Mouse (Mus musculus): ENCODE data around the gene Plxnd1. TPM values are rescaled to one million over a fixed set of nuclear protein-coding genes. Genes with fewer than 3 reads are reported as not detected.
A peak's percentile ranks its signal among the peaks of the same experiment; 100 is the strongest.

Gene Plxnd1
- polyA plus RNA-seq, 1 experiment from 2014 or later: 9.6 TPM

DNA sequence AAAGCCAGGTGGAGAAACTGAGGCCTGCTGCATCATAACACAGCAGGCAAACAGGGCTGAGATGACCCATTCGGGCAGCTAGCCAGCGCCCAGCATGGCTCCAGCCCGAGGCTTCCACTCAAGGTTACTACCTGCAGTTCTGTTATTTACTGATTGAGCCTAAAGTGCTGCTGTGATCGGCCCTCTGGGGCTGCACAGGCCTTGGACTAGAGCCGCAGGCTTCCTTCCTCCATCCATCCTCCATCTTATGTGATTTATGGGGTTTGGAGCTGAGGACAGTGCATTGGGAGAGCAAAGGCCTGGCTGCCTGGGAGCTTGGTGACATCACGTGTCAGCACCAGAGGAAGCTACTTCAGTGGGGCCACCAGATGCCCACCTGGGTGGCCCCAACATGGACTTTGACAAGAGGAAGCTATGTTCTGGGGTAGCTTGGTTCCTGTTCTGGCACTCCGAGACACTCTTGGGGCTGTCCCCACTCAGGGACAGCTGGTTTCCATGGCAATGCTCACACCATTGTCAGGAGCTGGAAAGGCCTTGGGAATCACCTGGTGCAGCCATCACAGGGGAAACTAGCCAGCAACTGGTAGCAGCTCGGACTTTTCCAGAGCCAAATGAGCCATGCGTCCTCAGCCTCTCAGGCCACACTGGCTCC lies 7.6 kb downstream of the Plxnd1 start:
- no peaks in the 10 kb centered on the region for H3K9me3 ChIP-seq (ENCODE audit: control insufficient read depth)
- no peaks in the 10 kb centered on the region for H3K4me1 ChIP-seq (replicated peaks; ENCODE audit: control insufficient read depth, insufficient read depth, low read length)
- no peak for TF ChIP-seq CTCF (IDR thresholded peaks at IDR 0.05; ENCODE audit: low read depth)
- no peak overlapping the region for H3K27ac ChIP-seq (ENCODE audit: low read depth, low read length)
- no peak overlapping the region for H3K4me2 ChIP-seq (replicated peaks; ENCODE audit: low read depth)
- no peak overlapping the region for H3K9ac ChIP-seq (ENCODE audit: low read depth, low read length)
- H3K36me3 ChIP-seq (ENCODE audit: control insufficient read depth, insufficient read depth): no peaks in the 10 kb centered on the region
- WGBS: 54% methylated on average over 9 of the region's 9 CpGs
- no peak for ATAC-seq
- H3K27me3 ChIP-seq (replicated peaks; ENCODE audit: control insufficient read depth, insufficient read depth, low read length): peaks cover 7% of the 10 kb centered on the region; the same call in 1 of the 2 replicates
- H3K4me3 ChIP-seq (ENCODE audit: low read depth, low read length): no peak overlapping the region

- no peaks in the 10 kb centered on the region for H3K9me3 ChIP-seq (ENCODE audit: control insufficient read depth)
- WGBS: 65% methylated on average over 12 of the region's 12 CpGs
- H3K4me1 ChIP-seq (replicated peaks; ENCODE audit: control insufficient read depth, insufficient read depth, low read length): no peaks in the 10 kb centered on the region
- H3K27ac ChIP-seq (ENCODE audit: low read depth, low read length): no peak overlapping the region
- H3K4me3 ChIP-seq (ENCODE audit: low read depth, low read length): no peak overlapping the region
- peaks cover under 1% of the 10 kb centered on the region; the same call in 1 of the 2 replicates for H3K27me3 ChIP-seq (replicated peaks; ENCODE audit: control insufficient read depth, insufficient read depth, low read length)
- no peaks in the 10 kb centered on the region for H3K36me3 ChIP-seq (ENCODE audit: control insufficient read depth, insufficient read depth)
- no peak overlapping the region for H3K9ac ChIP-seq (ENCODE audit: low read depth, low read length)
- no peak for TF ChIP-seq CTCF (IDR thresholded peaks at IDR 0.05; ENCODE audit: low read depth)
- peak overlapping the region; percentile 17; the same call in 1 of the 2 replicates for H3K4me2 ChIP-seq (replicated peaks; ENCODE audit: low read depth)
- no peak for ATAC-seq
Observed at GRCm38 (mm10) chr6:115986472-115987095, 8.2 kb downstream of the Plxnd1 start.

DNA sequence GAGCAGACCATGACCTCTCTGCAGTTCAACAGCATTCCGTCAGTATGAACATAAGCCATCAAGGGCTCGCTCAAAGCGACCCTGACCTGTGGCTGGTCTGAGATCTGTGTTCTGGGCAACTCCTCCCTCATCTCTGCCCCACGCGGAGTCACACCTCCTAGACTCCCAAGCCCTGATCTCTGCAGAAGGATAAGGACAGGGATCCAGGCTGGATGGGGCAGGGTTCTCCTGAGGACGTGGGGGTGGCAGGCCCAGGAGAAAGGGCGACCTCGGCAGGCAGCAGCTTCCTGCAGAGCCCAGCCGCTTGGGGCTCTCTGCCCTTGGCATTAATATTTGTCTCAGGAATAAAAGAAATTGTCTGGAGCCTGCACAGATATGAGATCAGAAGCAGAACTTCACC lies 9.2 kb downstream of the Plxnd1 start:
- Histone ChIP-seq H3K4me3 (ENCODE audit: low read depth, low read length) (no peak overlapping the region), H3K9ac (ENCODE audit: low read depth, low read length) (no peak overlapping the region), H3K27me3 (replicated peaks; ENCODE audit: control insufficient read depth, insufficient read depth, low read length) (no peaks in the 10 kb centered on the region), H3K4me1 (replicated peaks; ENCODE audit: control insufficient read depth, insufficient read depth, low read length) (no peaks in the 10 kb centered on the region), H3K9me3 (ENCODE audit: control insufficient read depth) (no peaks in the 10 kb centered on the region), H3K4me2 (replicated peaks; ENCODE audit: low read depth) (no peak overlapping the region), H3K27ac (ENCODE audit: low read depth, low read length) (no peak overlapping the region), H3K36me3 (ENCODE audit: control insufficient read depth, insufficient read depth) (no peaks in the 10 kb centered on the region)
- 44% methylated on average over 9 of the region's 9 CpGs for WGBS
- no peak for TF ChIP-seq CTCF (IDR thresholded peaks at IDR 0.05; ENCODE audit: low read depth)
- ATAC-seq: no peak

DNA sequence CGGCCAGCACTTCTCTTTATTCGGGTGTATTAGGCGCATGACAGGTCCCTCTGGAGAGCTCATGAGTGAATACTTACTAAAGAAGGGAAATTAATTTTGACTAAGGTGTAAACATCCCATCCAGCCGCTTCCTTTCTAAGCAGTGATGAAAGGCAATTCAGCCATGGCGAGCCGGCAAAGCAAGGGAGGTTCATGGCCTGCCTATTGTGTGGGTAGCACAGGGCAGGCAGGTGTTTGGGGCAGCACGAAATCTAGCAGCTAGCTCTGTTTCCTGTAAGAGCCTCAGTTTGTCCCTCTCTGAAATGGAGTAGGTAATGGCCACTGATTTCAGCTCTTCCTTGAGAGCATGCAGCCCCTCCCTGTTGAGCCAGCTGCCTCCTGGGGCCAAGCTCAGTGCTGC lies 10.2 kb downstream of the Plxnd1 start:
- no peak for TF ChIP-seq CTCF (IDR thresholded peaks at IDR 0.05; ENCODE audit: low read depth)
- no peak for ATAC-seq
- no peaks in the 10 kb centered on the region for H3K9me3 ChIP-seq (ENCODE audit: control insufficient read depth)
- H3K4me2 ChIP-seq (replicated peaks; ENCODE audit: low read depth): no peak overlapping the region
- no peaks in the 10 kb centered on the region for H3K4me1 ChIP-seq (replicated peaks; ENCODE audit: control insufficient read depth, insufficient read depth, low read length)
- H3K4me3 ChIP-seq (ENCODE audit: low read depth, low read length): no peak overlapping the region
- WGBS: 70% methylated on average over 7 of the region's 7 CpGs
- H3K27me3 ChIP-seq (replicated peaks; ENCODE audit: control insufficient read depth, insufficient read depth, low read length): no peaks in the 10 kb centered on the region
- H3K27ac ChIP-seq (ENCODE audit: low read depth, low read length): no peak overlapping the region
- no peaks in the 10 kb centered on the region for H3K36me3 ChIP-seq (ENCODE audit: control insufficient read depth, insufficient read depth)
- H3K9ac ChIP-seq (ENCODE audit: low read depth, low read length): no peak overlapping the region

GRCm38 (mm10) chr6:115983306-115984038 lies 11.3 kb downstream of the Plxnd1 start:
- Histone ChIP-seq H3K36me3 (ENCODE audit: control insufficient read depth, insufficient read depth) (no peaks in the 10 kb centered on the region), H3K4me1 (replicated peaks; ENCODE audit: control insufficient read depth, insufficient read depth, low read length) (no peaks in the 10 kb centered on the region), H3K9ac (ENCODE audit: low read depth, low read length) (no peak overlapping the region), H3K4me3 (ENCODE audit: low read depth, low read length) (no peak overlapping the region), H3K9me3 (ENCODE audit: control insufficient read depth) (no peaks in the 10 kb centered on the region), H3K27me3 (replicated peaks; ENCODE audit: control insufficient read depth, insufficient read depth, low read length) (no peaks in the 10 kb centered on the region), H3K4me2 (replicated peaks; ENCODE audit: low read depth) (no peak overlapping the region), H3K27ac (ENCODE audit: low read depth, low read length) (0 out of 2 replicates have a peak overlapping the region, but pooled peaks have one; percentile 7)
- no peak for TF ChIP-seq CTCF (IDR thresholded peaks at IDR 0.05; ENCODE audit: low read depth)
- ATAC-seq: no peak
- WGBS: 67% methylated on average over 12 of the region's 12 CpGs

DNA sequence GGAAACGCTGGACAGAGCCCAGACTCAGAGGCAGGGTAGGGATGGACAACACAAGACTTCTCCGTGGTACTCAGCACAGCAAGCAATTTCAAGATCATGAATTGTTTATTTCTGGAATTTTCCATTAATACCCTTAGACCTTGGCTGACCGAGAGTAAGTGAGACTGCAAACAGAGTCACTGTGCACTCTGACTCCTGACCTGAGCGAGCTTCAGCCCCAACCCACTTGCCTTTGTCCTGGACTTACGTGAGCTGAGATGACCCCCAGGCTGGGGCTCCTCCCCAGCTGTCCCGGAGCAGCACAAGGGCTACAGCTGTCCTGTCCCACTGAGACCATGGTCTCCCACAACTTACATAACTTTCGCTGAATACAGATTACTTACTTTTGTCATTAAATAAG lies 11.9 kb downstream of the Plxnd1 start:
- 0 out of 2 replicates have a peak overlapping the region, but pooled peaks have one; percentile 7 for H3K27ac ChIP-seq (ENCODE audit: low read depth, low read length)
- H3K36me3 ChIP-seq (ENCODE audit: control insufficient read depth, insufficient read depth): no peaks in the 10 kb centered on the region; the same call in 1 of the 2 replicates
- H3K4me3 ChIP-seq (ENCODE audit: low read depth, low read length): no peak overlapping the region
- no peaks in the 10 kb centered on the region for H3K9me3 ChIP-seq (ENCODE audit: control insufficient read depth)
- no peak overlapping the region for H3K4me2 ChIP-seq (replicated peaks; ENCODE audit: low read depth)
- no peaks in the 10 kb centered on the region for H3K4me1 ChIP-seq (replicated peaks; ENCODE audit: control insufficient read depth, insufficient read depth, low read length)
- H3K9ac ChIP-seq (ENCODE audit: low read depth, low read length): no peak overlapping the region
- H3K27me3 ChIP-seq (replicated peaks; ENCODE audit: control insufficient read depth, insufficient read depth, low read length): no peaks in the 10 kb centered on the region
- no peak for TF ChIP-seq CTCF (IDR thresholded peaks at IDR 0.05; ENCODE audit: low read depth)
- WGBS: 55% methylated on average over 7 of the region's 7 CpGs
- ATAC-seq: no peak

Measured in intestine, postnatal 0 days (tissue).